Mouse (Mus musculus) lung, postnatal 4 days (tissue): ENCODE data around the gene Dhx36.

Experiments used
- DNase-seq, 2 experiments: peaks; one replicate each; pipeline ENCODE4 v3.0.0; 2021

The Dhx36 gene

DNA sequence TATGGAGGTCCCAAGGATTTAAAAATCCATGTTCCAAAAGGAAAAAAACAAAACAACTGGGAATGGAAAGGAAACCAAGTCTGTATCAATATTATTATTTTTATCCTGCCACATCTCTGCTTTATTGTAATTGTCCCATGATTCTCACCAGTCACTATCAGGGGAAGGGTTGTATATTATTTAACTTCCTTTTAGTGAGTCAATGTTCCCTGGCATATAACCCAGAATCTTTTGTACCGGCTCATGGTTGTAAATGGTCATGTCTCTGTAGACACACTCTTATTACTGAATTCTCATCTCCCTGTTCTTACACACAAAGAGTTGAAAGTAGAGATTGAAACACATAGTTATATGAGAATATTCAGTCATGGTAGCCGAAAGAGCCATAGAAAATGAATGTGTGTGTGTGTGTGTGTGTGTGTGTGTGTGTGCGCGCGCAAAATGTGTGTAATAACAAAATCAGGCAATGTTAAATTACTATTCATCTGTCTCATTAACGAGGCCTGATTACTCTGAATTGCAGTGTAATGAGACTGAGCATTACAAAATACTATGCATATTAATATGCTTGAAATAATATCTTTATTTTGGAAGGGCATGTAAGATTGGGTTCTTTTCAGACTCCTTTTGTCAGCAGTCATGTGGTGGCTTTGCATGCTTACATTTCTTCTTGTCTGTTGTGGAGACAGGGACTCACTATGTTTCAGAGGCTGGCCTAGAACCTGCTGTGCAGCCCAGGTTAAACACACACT is 88.2 kb downstream of the Dhx36 start:
- no peak for DNase-seq
